Mouse (Mus musculus) testis, adult 2 months (tissue): ENCODE data around the gene Vti1a.

ENCODE experiments used
- CTCF ChIP-seq: fragments of 200-500 bp; IDR thresholded peaks from 2 replicates; pipeline ENCODE4 v1.5.1; 2012; ENCODE audit warnings: low read depth, mild to moderate bottlenecking, inconsistent platforms, low read length, moderate library complexity; ENCODE audit not compliant: control insufficient read depth, insufficient read depth, insufficient replicate concordance
- POLR2A ChIP-seq: fragments of 200-500 bp; IDR thresholded peaks from 2 replicates; pipeline ENCODE4 v1.6.1; 2012; ENCODE audit warnings: low read depth, mild to moderate bottlenecking, inconsistent platforms, low read length, moderate library complexity; ENCODE audit not compliant: control insufficient read depth

DNA sequence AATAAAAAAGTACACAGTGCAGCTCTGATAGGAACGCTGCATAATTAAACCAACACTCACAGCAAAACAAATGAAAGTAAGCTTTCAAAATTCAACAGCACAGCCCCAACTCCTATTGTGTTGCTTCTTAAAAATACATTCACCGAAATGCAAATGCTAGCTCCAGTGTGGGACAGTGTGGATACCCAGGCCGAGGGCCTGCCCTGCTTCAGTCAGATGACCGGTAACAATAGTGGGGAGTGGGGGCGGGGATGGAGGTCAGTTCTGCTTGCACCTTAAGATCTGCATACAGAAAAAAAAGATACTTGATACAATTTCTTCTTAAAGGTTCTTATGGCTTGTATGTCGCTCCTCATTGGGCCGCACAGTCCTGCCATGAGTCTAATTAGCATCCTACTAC, 65.2 kb downstream of the Vti1a start:
- TF ChIP-seq CTCF (no peak), POLR2A (no peak)
